Mouse (Mus musculus): Measurements from ENCODE around the gene Serpinh1. TPM values are rescaled to one million over a fixed set of nuclear protein-coding genes. Genes with fewer than 3 reads are reported as not detected.

The Serpinh1 gene
- polyA plus RNA-seq, 1 experiment from 2014 or later, result 1,056 TPM

GRCm38 (mm10) chr7:99314565-99314964, 38.5 kb downstream of the Serpinh1 start:
- no peaks in the 10 kb centered on the region for H3K36me3 ChIP-seq
- no peak overlapping the region for H3K4me2 ChIP-seq (replicated peaks)
- no peak overlapping the region for H3K27ac ChIP-seq
- peaks cover 6% of the 10 kb centered on the region; the same call in 1 of the 2 replicates for H3K4me1 ChIP-seq (replicated peaks)
- ATAC-seq, result no peak
- H3K27me3 ChIP-seq (replicated peaks), result 0 out of 2 replicates have a peak, but pooled peaks cover 4% of the 10 kb centered on the region
- 90% methylated on average over 4 of the region's 4 CpGs for WGBS
- H3K9me3 ChIP-seq, result no peaks in the 10 kb centered on the region
- no peak overlapping the region for H3K4me3 ChIP-seq (replicated peaks)
- H3K9ac ChIP-seq, result no peak overlapping the region

- no peaks in the 10 kb centered on the region for H3K9me3 ChIP-seq
- H3K27me3 ChIP-seq (replicated peaks), result 0 out of 2 replicates have a peak, but pooled peaks cover 4% of the 10 kb centered on the region
- no peak overlapping the region for H3K27ac ChIP-seq
- H3K4me3 ChIP-seq (replicated peaks), result no peak overlapping the region
- H3K36me3 ChIP-seq, result no peaks in the 10 kb centered on the region
- no peak overlapping the region for H3K4me2 ChIP-seq (replicated peaks)
- no peak overlapping the region for H3K9ac ChIP-seq
- no peak for ATAC-seq
- peaks cover 6% of the 10 kb centered on the region; the same call in 1 of the 2 replicates for H3K4me1 ChIP-seq (replicated peaks)
- 62% methylated on average over 8 of the region's 8 CpGs for WGBS
Observed at GRCm38 (mm10) chr7:99313253-99313652, 39.8 kb downstream of the Serpinh1 start.

GRCm38 (mm10) chr7:99312671-99313143, 40.3 kb downstream of the Serpinh1 start:
- no peak for ATAC-seq
- Histone ChIP-seq H3K4me2 (replicated peaks) (no peak overlapping the region), H3K36me3 (no peaks in the 10 kb centered on the region), H3K9me3 (no peaks in the 10 kb centered on the region), H3K27ac (no peak overlapping the region), H3K27me3 (replicated peaks) (0 out of 2 replicates have a peak, but pooled peaks cover 4% of the 10 kb centered on the region), H3K9ac (no peak overlapping the region), H3K4me1 (replicated peaks) (peaks cover 6% of the 10 kb centered on the region; the same call in 1 of the 2 replicates), H3K4me3 (replicated peaks) (no peak overlapping the region)
- WGBS, result 36% methylated on average over 8 of the region's 8 CpGs

- Histone ChIP-seq H3K27ac (no peak overlapping the region), H3K4me1 (replicated peaks) (peaks cover 6% of the 10 kb centered on the region; the same call in 1 of the 2 replicates), H3K4me3 (replicated peaks) (no peak overlapping the region), H3K9me3 (no peaks in the 10 kb centered on the region), H3K9ac (no peak overlapping the region), H3K27me3 (replicated peaks) (0 out of 2 replicates have a peak, but pooled peaks cover 2% of the 10 kb centered on the region), H3K4me2 (replicated peaks) (no peak overlapping the region), H3K36me3 (no peaks in the 10 kb centered on the region)
- no peak for ATAC-seq
- 69% methylated on average over 4 of the region's 4 CpGs for WGBS
Observed at GRCm38 (mm10) chr7:99312058-99312457, 41.0 kb downstream of the Serpinh1 start.

- 39% methylated on average over 7 of the region's 7 CpGs for WGBS
- peak; percentile 34; the same call in 1 of the 2 replicates for ATAC-seq
- no peak overlapping the region for H3K4me2 ChIP-seq (replicated peaks)
- no peaks in the 10 kb centered on the region for H3K9me3 ChIP-seq
- no peaks in the 10 kb centered on the region for H3K27me3 ChIP-seq (replicated peaks)
- H3K4me1 ChIP-seq (replicated peaks), result peaks cover 8% of the 10 kb centered on the region; the same call in 1 of the 2 replicates
- no peak overlapping the region for H3K9ac ChIP-seq
- no peak overlapping the region for H3K27ac ChIP-seq
- no peak overlapping the region for H3K4me3 ChIP-seq (replicated peaks)
- no peaks in the 10 kb centered on the region for H3K36me3 ChIP-seq
Observed at GRCm38 (mm10) chr7:99311433-99311832, 41.6 kb downstream of the Serpinh1 start.

GRCm38 (mm10) chr7:99306640-99307039, 46.4 kb downstream of the Serpinh1 start:
- Histone ChIP-seq H3K36me3 (no peaks in the 10 kb centered on the region), H3K27me3 (replicated peaks) (no peaks in the 10 kb centered on the region), H3K9me3 (no peaks in the 10 kb centered on the region), H3K4me3 (replicated peaks) (no peak overlapping the region), H3K9ac (no peak overlapping the region), H3K4me1 (replicated peaks) (0 out of 2 replicates have a peak, but pooled peaks cover 6% of the 10 kb centered on the region), H3K4me2 (replicated peaks) (no peak overlapping the region), H3K27ac (no peak overlapping the region)
- WGBS, result 52% methylated on average over 3 of the region's 3 CpGs
- no peak for ATAC-seq

GRCm38 (mm10) chr7:99305688-99306087, 47.4 kb downstream of the Serpinh1 start:
- WGBS, result 83% methylated on average over 4 of the region's 4 CpGs
- Histone ChIP-seq H3K9me3 (no peaks in the 10 kb centered on the region), H3K4me3 (replicated peaks) (no peak overlapping the region), H3K4me1 (replicated peaks) (0 out of 2 replicates have a peak, but pooled peaks cover 4% of the 10 kb centered on the region), H3K36me3 (no peaks in the 10 kb centered on the region), H3K27me3 (replicated peaks) (no peaks in the 10 kb centered on the region), H3K27ac (no peak overlapping the region), H3K9ac (no peak overlapping the region), H3K4me2 (replicated peaks) (no peak overlapping the region)
- ATAC-seq, result no peak

GRCm38 (mm10) chr7:99304949-99305372, 48.1 kb downstream of the Serpinh1 start:
- no peaks in the 10 kb centered on the region for H3K27me3 ChIP-seq (replicated peaks)
- ATAC-seq, result peak; percentile 63
- H3K4me1 ChIP-seq (replicated peaks), result 0 out of 2 replicates have a peak, but pooled peaks cover 4% of the 10 kb centered on the region
- 63% methylated on average over 5 of the region's 5 CpGs for WGBS
- no peak overlapping the region for H3K27ac ChIP-seq
- no peak overlapping the region for H3K9ac ChIP-seq
- H3K4me3 ChIP-seq (replicated peaks), result no peak overlapping the region
- no peak overlapping the region for H3K4me2 ChIP-seq (replicated peaks)
- no peaks in the 10 kb centered on the region for H3K9me3 ChIP-seq
- no peaks in the 10 kb centered on the region for H3K36me3 ChIP-seq

GRCm38 (mm10) chr7:99304029-99304428, 49.0 kb downstream of the Serpinh1 start:
- Histone ChIP-seq H3K9ac (no peak overlapping the region), H3K9me3 (no peaks in the 10 kb centered on the region), H3K36me3 (no peaks in the 10 kb centered on the region), H3K4me1 (replicated peaks) (0 out of 2 replicates have a peak, but pooled peaks cover 4% of the 10 kb centered on the region), H3K4me3 (replicated peaks) (no peak overlapping the region), H3K4me2 (replicated peaks) (no peak overlapping the region), H3K27ac (no peak overlapping the region), H3K27me3 (replicated peaks) (no peaks in the 10 kb centered on the region)
- no peak for ATAC-seq
- WGBS, result 65% methylated on average over 6 of the region's 6 CpGs

- H3K9ac ChIP-seq, result no peak overlapping the region
- no peak overlapping the region for H3K27ac ChIP-seq
- no peak for ATAC-seq
- H3K27me3 ChIP-seq (replicated peaks), result no peaks in the 10 kb centered on the region
- H3K4me3 ChIP-seq (replicated peaks), result no peak overlapping the region
- WGBS, result 43% methylated on average over 3 of the region's 3 CpGs
- no peaks in the 10 kb centered on the region for H3K9me3 ChIP-seq
- no peaks in the 10 kb centered on the region for H3K36me3 ChIP-seq
- no peaks in the 10 kb centered on the region for H3K4me1 ChIP-seq (replicated peaks)
- H3K4me2 ChIP-seq (replicated peaks), result no peak overlapping the region
Observed at GRCm38 (mm10) chr7:99300650-99301175, 52.3 kb downstream of the Serpinh1 start.

Other genes starting within 250 kb of the Serpinh1 start
- gene Uvrag, start 212.1 kb downstream of the Serpinh1 start, polyA plus RNA-seq (2015; fragmentation: Nextera tagmentation; extraction: Ambion mirVana), result 20.5 and 20.9 TPM in 2 replicates
- gene Dgat2, start 170.5 kb downstream of the Serpinh1 start, polyA plus RNA-seq (2015; fragmentation: Nextera tagmentation; extraction: Ambion mirVana), result 176 and 204 TPM in 2 replicates
- 120 and 142 TPM in 2 replicates for gene Mogat2, start 114.6 kb downstream of the Serpinh1 start, polyA plus RNA-seq (2015; fragmentation: Nextera tagmentation; extraction: Ambion mirVana)
- gene Map6, start 85.8 kb downstream of the Serpinh1 start, polyA plus RNA-seq (2015; fragmentation: Nextera tagmentation; extraction: Ambion mirVana), result 6.1 and 6.8 TPM in 2 replicates
- 15.4 and 15.9 TPM in 2 replicates for gene Gdpd5, start 28.2 kb upstream of the Serpinh1 start, polyA plus RNA-seq (2015; fragmentation: Nextera tagmentation; extraction: Ambion mirVana)
- 0.49 and 0.62 TPM in 2 replicates for gene Klhl35, start 112.8 kb upstream of the Serpinh1 start, polyA plus RNA-seq (2015; fragmentation: Nextera tagmentation; extraction: Ambion mirVana)
- 810 and 875 TPM in 2 replicates for gene Rps3, start 130.5 kb upstream of the Serpinh1 start, polyA plus RNA-seq (2015; fragmentation: Nextera tagmentation; extraction: Ambion mirVana)
- gene Arrb1, start 182.2 kb upstream of the Serpinh1 start, polyA plus RNA-seq (2015; fragmentation: Nextera tagmentation; extraction: Ambion mirVana), result 8.5 and 9.0 TPM in 2 replicates